Mouse (Mus musculus) erythroblast, embryonic 14.5 days (primary cell): Measurements from ENCODE around the gene Gm38392.

ENCODE experiments used
- GATA1 ChIP-seq: IDR thresholded peaks from 2 replicates; pipeline ENCODE4 v1.6.1; 2012; ENCODE audit warnings: low read length, inconsistent platforms, mixed read lengths
- TAL1 ChIP-seq: IDR thresholded peaks from 3 replicates; pipeline ENCODE4 v1.6.1; 2012; ENCODE audit warnings: low read length, inconsistent platforms, mixed read lengths

GRCm38 (mm10) chr3:88216534-88217326 lies 70.3 kb downstream of the Gm38392 start:
- TF ChIP-seq GATA1 (no peak), TAL1 (no peak)
